Mouse (Mus musculus): Measurements from ENCODE around the gene Sipa1l3.

The Sipa1l3 gene

GRCm38 (mm10) chr7:29480183-29480582 lies 38.3 kb downstream of the Sipa1l3 start:
- DNase-seq (ENCODE audit: low spot score in 2 of 2), result no peak

GRCm38 (mm10) chr7:29475005-29475404 lies 43.4 kb downstream of the Sipa1l3 start:
- DNase-seq (ENCODE audit: low spot score in 2 of 2), result no peak

- DNase-seq (ENCODE audit: low spot score in 2 of 2), result peak; percentile 70 to 71
These were observed 47.1 kb downstream of the Sipa1l3 start for GRCm38 (mm10) chr7:29471309-29471708.

- DNase-seq (ENCODE audit: low spot score in 2 of 2), result peak; percentile 38 to 51
These were observed 48.7 kb downstream of the Sipa1l3 start for GRCm38 (mm10) chr7:29469602-29470344.

GRCm38 (mm10) chr7:29468593-29468992 lies 49.8 kb downstream of the Sipa1l3 start:
- DNase-seq (ENCODE audit: low spot score in 2 of 2), result no peak

- DNase-seq (ENCODE audit: low spot score in 2 of 2), result no peak
These were observed 51.9 kb downstream of the Sipa1l3 start for GRCm38 (mm10) chr7:29466585-29466984.

GRCm38 (mm10) chr7:29465736-29466135 lies 52.7 kb downstream of the Sipa1l3 start:
- no peak for DNase-seq (ENCODE audit: low spot score in 2 of 2)

GRCm38 (mm10) chr7:29462820-29463219 lies 55.6 kb downstream of the Sipa1l3 start:
- no peak for DNase-seq (ENCODE audit: low spot score in 2 of 2)

GRCm38 (mm10) chr7:29462178-29462577 lies 56.3 kb downstream of the Sipa1l3 start:
- no peak for DNase-seq (ENCODE audit: low spot score in 2 of 2)

GRCm38 (mm10) chr7:29461557-29461956 lies 56.9 kb downstream of the Sipa1l3 start:
- no peak for DNase-seq (ENCODE audit: low spot score in 2 of 2)

- DNase-seq (ENCODE audit: low spot score in 2 of 2), result no peak
These were observed 59.3 kb downstream of the Sipa1l3 start for GRCm38 (mm10) chr7:29458889-29459740.

- DNase-seq (ENCODE audit: low spot score in 2 of 2), result no peak
These were observed 60.7 kb downstream of the Sipa1l3 start for GRCm38 (mm10) chr7:29457772-29458171.

GRCm38 (mm10) chr7:29456716-29457115 lies 61.7 kb downstream of the Sipa1l3 start:
- DNase-seq (ENCODE audit: low spot score in 2 of 2), result no peak

- DNase-seq (ENCODE audit: low spot score in 2 of 2), result no peak
These were observed 62.9 kb downstream of the Sipa1l3 start for GRCm38 (mm10) chr7:29455591-29455990.

- no peak for DNase-seq (ENCODE audit: low spot score in 2 of 2)
These were observed 63.5 kb downstream of the Sipa1l3 start for GRCm38 (mm10) chr7:29454965-29455364.

GRCm38 (mm10) chr7:29452991-29453741 lies 65.3 kb downstream of the Sipa1l3 start:
- DNase-seq (ENCODE audit: low spot score in 2 of 2), result peak in 1 of 2 experiments; percentile 48

GRCm38 (mm10) chr7:29452381-29452780 lies 66.1 kb downstream of the Sipa1l3 start:
- no peak for DNase-seq (ENCODE audit: low spot score in 2 of 2)

GRCm38 (mm10) chr7:29450175-29450574 lies 68.3 kb downstream of the Sipa1l3 start:
- no peak for DNase-seq (ENCODE audit: low spot score in 2 of 2)

GRCm38 (mm10) chr7:29448830-29449229 lies 69.6 kb downstream of the Sipa1l3 start:
- DNase-seq (ENCODE audit: low spot score in 2 of 2), result no peak

GRCm38 (mm10) chr7:29447147-29447829 lies 71.2 kb downstream of the Sipa1l3 start:
- no peak for DNase-seq (ENCODE audit: low spot score in 2 of 2)

GRCm38 (mm10) chr7:29446156-29446555 lies 72.3 kb downstream of the Sipa1l3 start:
- no peak for DNase-seq (ENCODE audit: low spot score in 2 of 2)

Measured in urinary bladder, postnatal 36 days (tissue).